Mouse (Mus musculus): ENCODE measurements around the gene Dnajc1. TPM values are rescaled to one million over a fixed set of nuclear protein-coding genes. Genes with fewer than 3 reads are reported as not detected.

The Dnajc1 gene
- total and polyA plus RNA-seq, 3 experiments: 9.3 to 86.1 (median 14.3) TPM

- Histone ChIP-seq H3K9ac (ENCODE audit: control insufficient read depth, low read depth, low read length, poor library complexity, severe bottlenecking) (no peak overlapping the region), H3K9me3 (replicated peaks; ENCODE audit: insufficient read depth, low read length) (no peaks in the 10 kb centered on the region), H3K4me3 (ENCODE audit: control insufficient read depth in 1 of 2, insufficient read depth in 1 of 2, low read depth in 2 of 2, low read length in 2 of 2) (no peak overlapping the region), H3K36me3 (ENCODE audit: control insufficient read depth in 1 of 2, insufficient read depth in 2 of 2, low read length in 2 of 2) (peaks cover 12 to 29% of the 10 kb centered on the region in 2 experiments), H3K27me3 (ENCODE audit: control insufficient read depth in 1 of 2, insufficient read depth in 2 of 2, low read length in 2 of 2) (no peaks in the 10 kb centered on the region), H3K4me1 (ENCODE audit: control insufficient read depth in 1 of 2, insufficient read depth in 2 of 2, low read length in 2 of 2) (peaks cover 8 to 13% of the 10 kb centered on the region in 2 experiments), H3K79me2 (ENCODE audit: control insufficient read depth, insufficient read depth, low read length, poor library complexity) (no peaks in the 10 kb centered on the region; the same call in 1 of the 2 replicates), H3K27ac (ENCODE audit: control insufficient read depth, low read depth, low read length) (peak overlapping the region; percentile 59)
- TF ChIP-seq POLR2A (IDR thresholded peaks at IDR 0.05; ENCODE audit: control insufficient read depth in 1 of 2, insufficient read depth in 1 of 2, low read depth in 1 of 2, low read length in 2 of 2, poor library complexity in 1 of 2): no peak
- no peak for TF ChIP-seq KAT2A (conservative IDR thresholded peaks at IDR 0.05; ENCODE audit: low read depth, low read length)
- no peak for TF ChIP-seq ELF1 (IDR thresholded peaks at IDR 0.05; ENCODE audit: low read depth, low read length)
- 0 out of 2 replicates have a peak, but pooled peaks have one; percentile 25 for TF ChIP-seq MYC (IDR thresholded peaks at IDR 0.05; ENCODE audit: low read depth, low read length)
- no peak for TF ChIP-seq UBTF (IDR thresholded peaks at IDR 0.05; ENCODE audit: borderline replicate concordance, insufficient read depth, low read depth, low read length)
- TF ChIP-seq MXI1 (IDR thresholded peaks at IDR 0.05; ENCODE audit: low read depth, low read length): no peak
- TF ChIP-seq USF2 (IDR thresholded peaks at IDR 0.05; ENCODE audit: borderline replicate concordance in 1 of 2, insufficient read depth in 1 of 2, low read depth in 1 of 2, low read length in 2 of 2): no peak
- TF ChIP-seq ZKSCAN1 (IDR thresholded peaks at IDR 0.05; ENCODE audit: low read depth, low read length): no peak
- no peak for TF ChIP-seq ZNF384 (IDR thresholded peaks at IDR 0.05; ENCODE audit: low read depth, low read length)
- TF ChIP-seq EP300 (IDR thresholded peaks at IDR 0.05; ENCODE audit: low read depth in 1 of 2, low read length in 2 of 2): peak; percentile 11 to 74; a peak in 2 of 4 replicates
- peak; percentile 76 for TF ChIP-seq GATA1 (IDR thresholded peaks at IDR 0.05; ENCODE audit: low read depth, low read length)
- TF ChIP-seq TAL1 (IDR thresholded peaks at IDR 0.05; ENCODE audit: low read length): no peak
- no peak for TF ChIP-seq NRF1 (IDR thresholded peaks at IDR 0.05; ENCODE audit: insufficient read depth, low read depth, low read length, poor library complexity, severe bottlenecking)
- peak; percentile 56 for TF ChIP-seq SIN3A (IDR thresholded peaks at IDR 0.05; ENCODE audit: low read length)
- TF ChIP-seq CHD2 (IDR thresholded peaks at IDR 0.05; ENCODE audit: low read length): no peak
- TF ChIP-seq MAX (IDR thresholded peaks at IDR 0.05; ENCODE audit: low read length): peak; percentile 30; the same call in 1 of the 2 replicates
- peak; percentile 78 for DNase-seq (ENCODE audit: low read depth, low spot score)
These were observed 223.3 kb downstream of the Dnajc1 start for GRCm38 (mm10) chr2:18169174-18169948.

DNA sequence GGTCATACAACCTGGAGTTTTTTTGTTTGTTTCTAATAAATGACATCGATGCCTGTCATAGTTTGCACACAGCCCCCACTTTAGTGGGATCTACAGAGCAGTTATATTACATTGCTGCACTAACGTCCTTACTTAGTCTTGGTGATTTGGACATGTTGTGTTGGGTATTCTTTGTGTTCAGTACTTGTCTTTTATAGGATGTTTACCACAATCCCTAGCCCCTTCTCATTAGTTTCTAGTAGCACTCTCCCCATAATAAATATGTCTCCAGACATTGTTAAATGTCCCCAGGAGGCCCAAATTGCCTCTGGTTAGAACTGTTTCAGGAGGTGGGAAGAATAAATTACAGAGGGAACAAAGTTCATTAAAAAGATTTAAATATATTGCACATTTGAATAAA lies 227.1 kb downstream of the Dnajc1 start:
- Histone ChIP-seq H3K9me3 (replicated peaks; ENCODE audit: insufficient read depth, low read length) (no peaks in the 10 kb centered on the region), H3K36me3 (ENCODE audit: control insufficient read depth in 1 of 2, insufficient read depth in 2 of 2, low read length in 2 of 2) (peaks cover 19 to 20% of the 10 kb centered on the region in 2 experiments), H3K27ac (ENCODE audit: control insufficient read depth, low read depth, low read length) (no peak overlapping the region), H3K9ac (ENCODE audit: control insufficient read depth, low read depth, low read length, poor library complexity, severe bottlenecking) (no peak overlapping the region), H3K79me2 (ENCODE audit: control insufficient read depth, insufficient read depth, low read length, poor library complexity) (peaks cover 2% of the 10 kb centered on the region; the same call in 1 of the 2 replicates), H3K4me3 (ENCODE audit: control insufficient read depth in 1 of 2, insufficient read depth in 1 of 2, low read depth in 2 of 2, low read length in 2 of 2) (no peak overlapping the region), H3K4me1 (ENCODE audit: control insufficient read depth in 1 of 2, insufficient read depth in 2 of 2, low read length in 2 of 2) (peaks cover 8 to 10% of the 10 kb centered on the region in 2 experiments), H3K27me3 (ENCODE audit: control insufficient read depth in 1 of 2, insufficient read depth in 2 of 2, low read length in 2 of 2) (no peaks in the 10 kb centered on the region)
- DNase-seq (ENCODE audit: low read depth, low spot score): no peak
- TF ChIP-seq GATA1 (IDR thresholded peaks at IDR 0.05; ENCODE audit: low read depth, low read length) (no peak), ETS1 (IDR thresholded peaks at IDR 0.05; ENCODE audit: low read depth, low read length) (no peak), POLR2A (IDR thresholded peaks at IDR 0.05; ENCODE audit: control insufficient read depth in 1 of 2, insufficient read depth in 1 of 2, low read depth in 1 of 2, low read length in 2 of 2, poor library complexity in 1 of 2) (no peak), E2F4 (IDR thresholded peaks at IDR 0.05; ENCODE audit: borderline replicate concordance, low read depth, low read length) (no peak), MYC (IDR thresholded peaks at IDR 0.05; ENCODE audit: low read depth, low read length) (no peak), SMC3 (IDR thresholded peaks at IDR 0.05; ENCODE audit: low read depth, low read length) (no peak), UBTF (IDR thresholded peaks at IDR 0.05; ENCODE audit: borderline replicate concordance, insufficient read depth, low read depth, low read length) (no peak), ZKSCAN1 (IDR thresholded peaks at IDR 0.05; ENCODE audit: low read depth, low read length) (no peak), GABPA (IDR thresholded peaks at IDR 0.05; ENCODE audit: low read depth, low read length) (no peak), MAFK (IDR thresholded peaks at IDR 0.05; ENCODE audit: borderline replicate concordance, low read depth, low read length) (no peak), POLR2AphosphoS2 (IDR thresholded peaks at IDR 0.05; ENCODE audit: low read length) (no peak), NELFE (IDR thresholded peaks at IDR 0.05; ENCODE audit: low read depth, low read length) (no peak), ZNF384 (IDR thresholded peaks at IDR 0.05; ENCODE audit: low read depth, low read length) (no peak)

All from MEL (cell line).